Mouse (Mus musculus) liver, embryonic 11.5 days (tissue): ENCODE data around the gene Aldh3b2. TPM values are rescaled to one million over a fixed set of nuclear protein-coding genes. Genes with fewer than 3 reads are reported as not detected.

Experiments
- ATAC-seq: fragments of 200-750 bp; cut with Nextera tagmentation; replicated peaks from 2 replicates; pipeline ENCODE4 v1.8.0; 2017; ENCODE audit warnings: moderate number of reproducible peaks, mild to moderate bottlenecking, moderate TSS enrichment, moderate library complexity; ENCODE audit not compliant: low FRiP score
- DNase-seq: peaks from one replicate; pipeline ENCODE4 v3.0.0-alpha.2; 2017; ENCODE audit warnings: low spot score
- H3K27ac ChIP-seq: fragments of 300-500 bp; sonication (generic); 2 replicates; pipeline ENCODE4 v1.5.1; 2014; ENCODE audit warnings: mild to moderate bottlenecking, low read depth, low read length, control low read depth
- H3K27me3 ChIP-seq: fragments of 300-500 bp; sonication (generic); replicated peaks from 2 replicates; pipeline ENCODE4 v1.6.1; 2014; ENCODE audit warnings: low read length, mixed read lengths; ENCODE audit not compliant: control insufficient read depth, insufficient read depth
- H3K36me3 ChIP-seq: fragments of 300-500 bp; sonication (generic); 2 replicates; pipeline ENCODE4 v1.6.1; 2014; ENCODE audit warnings: mild to moderate bottlenecking, low read length, moderate library complexity, mixed read lengths; ENCODE audit not compliant: control insufficient read depth, insufficient read depth
- H3K4me1 ChIP-seq: fragments of 300-500 bp; sonication (generic); replicated peaks from 2 replicates; pipeline ENCODE4 v1.6.1; 2014; ENCODE audit warnings: low read length, mixed read lengths; ENCODE audit not compliant: control insufficient read depth, insufficient read depth
- H3K4me2 ChIP-seq: fragments of 300-500 bp; sonication (generic); 2 replicates; pipeline ENCODE4 v1.6.1; 2014; ENCODE audit warnings: mild to moderate bottlenecking, control low read depth, moderate library complexity
- H3K4me3 ChIP-seq: fragments of 300-500 bp; sonication (generic); 2 replicates; pipeline ENCODE4 v1.5.1; 2014; ENCODE audit warnings: low read depth, low read length, control low read depth
- H3K9ac ChIP-seq: fragments of 300-500 bp; sonication (generic); 2 replicates; pipeline ENCODE4 v1.6.1; 2014; ENCODE audit warnings: low read depth, low read length, control low read depth
- H3K9me3 ChIP-seq: fragments of 300-500 bp; sonication (generic); 2 replicates; pipeline ENCODE4 v1.6.1; 2016; ENCODE audit warnings: low read length, inconsistent platforms, mixed read lengths; ENCODE audit not compliant: control insufficient read depth
- WGBS: fragments of 180-500 bp; shearing (Covaris S2); extraction: QIAGEN DNeasy Blood & Tissue Kit; methylation state at CpG from one replicate; pipeline ENCODE4 v1.1.7; 2014; 5-methylcytosine and 5-hydroxymethylcytosine counted together
- polyA plus RNA-seq: library from polyadenylated mRNA; unstranded; fragments of >200 nt; fragmentation: Nextera tagmentation; extraction: Ambion mirVana; gene quantifications from 2 replicates; pipeline ENCODE4 v1.2.1, GENCODE M21; 2014

Gene Aldh3b2
- polyA plus RNA-seq, 1 experiment from 2014 or later, result 0.70 TPM

GRCm38 (mm10) chr19:3928779-3929178 is 43.3 kb upstream of the Aldh3b2 start:
- 71% methylated on average over 4 of the region's 4 CpGs for WGBS
- H3K4me2 ChIP-seq, result no peak overlapping the region
- H3K9me3 ChIP-seq, result no peaks in the 10 kb centered on the region
- H3K9ac ChIP-seq, result no peak overlapping the region
- H3K36me3 ChIP-seq, result no peaks in the 10 kb centered on the region
- H3K27me3 ChIP-seq, result no peaks in the 10 kb centered on the region
- DNase-seq (no peak), ATAC-seq (no peak)
- no peak overlapping the region for H3K4me3 ChIP-seq
- peaks cover 17% of the 10 kb centered on the region for H3K4me1 ChIP-seq
- H3K27ac ChIP-seq, result peak overlapping the region; percentile 64; the same call in 1 of the 2 replicates

GRCm38 (mm10) chr19:3929211-3929941 is 42.8 kb upstream of the Aldh3b2 start, which contains the start of gene Aldh3b1:
Gene Aldh3b1 (minus strand): TSS chr19:3929808.
- Histone ChIP-seq H3K36me3 (no peaks in the 10 kb centered on the region), H3K9me3 (no peaks in the 10 kb centered on the region), H3K9ac (no peak within 1 kb of the TSS), H3K27me3 (no peaks in the 10 kb centered on the region), H3K4me1 (peaks cover 12% of the 10 kb centered on the region), H3K4me3 (no peak within 1 kb of the TSS), H3K27ac (peak within 1 kb of the TSS; percentile 64), H3K4me2 (0 out of 2 replicates have a peak within 1 kb of the TSS, but pooled peaks have one; percentile 6)
- no peak for DNase-seq
- WGBS, result 40% methylated on average over 12 of the region's 12 CpGs
- no peak; the same call in 1 of the 2 replicates for ATAC-seq

GRCm38 (mm10) chr19:3930262-3931057 is 41.7 kb upstream of the Aldh3b2 start:
- Histone ChIP-seq H3K9me3 (no peaks in the 10 kb centered on the region), H3K27ac (peak overlapping the region; percentile 64; the same call in 1 of the 2 replicates), H3K9ac (no peak overlapping the region), H3K4me3 (no peak overlapping the region), H3K27me3 (no peaks in the 10 kb centered on the region), H3K4me1 (peaks cover 13% of the 10 kb centered on the region), H3K36me3 (no peaks in the 10 kb centered on the region), H3K4me2 (no peak overlapping the region)
- ATAC-seq (no peak), DNase-seq (no peak)
- 79% methylated on average over 21 of the region's 21 CpGs for WGBS

GRCm38 (mm10) chr19:3931716-3932115 is 40.4 kb upstream of the Aldh3b2 start:
- Histone ChIP-seq H3K4me3 (no peak overlapping the region), H3K9ac (no peak overlapping the region), H3K4me2 (no peak overlapping the region), H3K4me1 (peaks cover 19% of the 10 kb centered on the region), H3K27ac (no peak overlapping the region), H3K27me3 (no peaks in the 10 kb centered on the region), H3K36me3 (no peaks in the 10 kb centered on the region), H3K9me3 (no peaks in the 10 kb centered on the region)
- DNase-seq, result no peak
- WGBS, result 81% methylated on average over 9 of the region's 9 CpGs
- no peak for ATAC-seq

GRCm38 (mm10) chr19:3935032-3935895 is 36.9 kb upstream of the Aldh3b2 start, which contains the start of gene Unc93b1:
Gene Unc93b1 (plus strand): TSS chr19:3935186.
- H3K27ac ChIP-seq, result 0 out of 2 replicates have a peak within 1 kb of the TSS, but pooled peaks have one; percentile 13

GRCm38 (mm10) chr19:3935896-3936850 is 36.0 kb upstream of the Aldh3b2 start:
- no peak overlapping the region for H3K27ac ChIP-seq
- H3K4me2 ChIP-seq, result peak overlapping the region; percentile 94
- DNase-seq, result peak; percentile 51
- no peaks in the 10 kb centered on the region for H3K9me3 ChIP-seq
- H3K4me1 ChIP-seq, result peaks cover 13% of the 10 kb centered on the region
- H3K36me3 ChIP-seq, result no peaks in the 10 kb centered on the region
- no peaks in the 10 kb centered on the region for H3K27me3 ChIP-seq
- no peak; the same call in 1 of the 2 replicates for ATAC-seq
- peak overlapping the region; percentile 60 for H3K4me3 ChIP-seq
- H3K9ac ChIP-seq, result peak overlapping the region; percentile 65
- WGBS, result 7% methylated on average over 22 of the region's 22 CpGs

More at GRCm38 (mm10) chr19:3935032-3935895, 36.9 kb upstream of the Aldh3b2 start, which contains the start of gene Unc93b1:
- Histone ChIP-seq H3K4me3 (peak within 1 kb of the TSS; percentile 60), H3K9ac (peak within 1 kb of the TSS; percentile 65), H3K4me1 (peaks cover 15% of the 10 kb centered on the region), H3K4me2 (peak within 1 kb of the TSS; percentile 94), H3K9me3 (no peaks in the 10 kb centered on the region), H3K36me3 (no peaks in the 10 kb centered on the region), H3K27me3 (no peaks in the 10 kb centered on the region)
- peak; percentile 85 for ATAC-seq
- DNase-seq, result peak; percentile 70
- WGBS, result 4% methylated on average over 41 of the region's 42 CpGs

- ATAC-seq (no peak), DNase-seq (no peak)
- Histone ChIP-seq H3K9me3 (no peaks in the 10 kb centered on the region), H3K4me2 (peak overlapping the region; percentile 59), H3K4me1 (peaks cover 12% of the 10 kb centered on the region), H3K4me3 (no peak overlapping the region), H3K27ac (no peak overlapping the region), H3K9ac (no peak overlapping the region), H3K36me3 (no peaks in the 10 kb centered on the region), H3K27me3 (peaks cover 4% of the 10 kb centered on the region; the same call in 1 of the 2 replicates)
- 72% methylated on average over 7 of the region's 7 CpGs for WGBS
These were observed 29.8 kb upstream of the Aldh3b2 start for GRCm38 (mm10) chr19:3942315-3942714.
